Mouse (Mus musculus): ENCODE data around the gene Ikzf1. TPM values are rescaled to one million over a fixed set of nuclear protein-coding genes. Genes with fewer than 3 reads are reported as not detected.
A peak's percentile ranks its signal among the peaks of the same experiment; 100 is the strongest.

Gene Ikzf1
- polyA plus RNA-seq, 1 experiment from 2014 or later, result 2.0 TPM

- no peaks in the 10 kb centered on the region for H3K36me3 ChIP-seq
- DNase-seq (ENCODE audit: low spot score), result peak; percentile 86
- H3K27me3 ChIP-seq (ENCODE audit: insufficient read depth, poor library complexity, severe bottlenecking), result no peaks in the 10 kb centered on the region
- peak overlapping the region; percentile 88 for H3K27ac ChIP-seq
- peaks cover 51% of the 10 kb centered on the region for H3K4me1 ChIP-seq (replicated peaks)
- H3K9me3 ChIP-seq, result no peaks in the 10 kb centered on the region
- H3K4me3 ChIP-seq, result peak overlapping the region; percentile 28; the same call in 1 of the 2 replicates
- WGBS, result 22% methylated on average over 9 of the region's 9 CpGs
Measured at GRCm38 (mm10) chr11:11811906-11812480, 127.2 kb downstream of the Ikzf1 start.

DNA sequence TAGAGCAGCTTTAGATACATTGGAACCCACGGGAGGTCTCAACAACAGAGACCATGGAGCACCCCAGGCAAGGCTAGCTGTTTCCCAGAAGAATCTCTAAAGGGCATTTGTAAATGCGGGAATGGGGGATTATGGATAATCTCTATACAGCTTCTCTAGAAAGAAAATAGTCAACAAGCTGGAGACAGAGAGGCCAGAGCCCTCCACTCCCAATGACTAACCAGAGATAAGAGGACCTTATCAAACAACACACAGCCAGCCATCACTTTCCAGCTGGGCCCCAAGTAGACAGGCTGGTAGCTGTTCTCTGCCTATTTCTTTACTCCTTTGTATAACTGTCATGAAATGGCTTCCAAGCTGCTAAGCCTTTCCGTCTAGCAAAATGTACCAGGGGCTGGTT is 130.9 kb downstream of the Ikzf1 start:
- Histone ChIP-seq H3K36me3 (no peaks in the 10 kb centered on the region), H3K4me1 (replicated peaks) (peaks cover 24% of the 10 kb centered on the region), H3K27ac (peak overlapping the region; percentile 53), H3K4me3 (no peak overlapping the region), H3K27me3 (ENCODE audit: insufficient read depth, poor library complexity, severe bottlenecking) (no peaks in the 10 kb centered on the region), H3K9me3 (no peaks in the 10 kb centered on the region)
- 73% methylated on average over 3 of the region's 3 CpGs for WGBS
- DNase-seq (ENCODE audit: low spot score), result no peak

DNA sequence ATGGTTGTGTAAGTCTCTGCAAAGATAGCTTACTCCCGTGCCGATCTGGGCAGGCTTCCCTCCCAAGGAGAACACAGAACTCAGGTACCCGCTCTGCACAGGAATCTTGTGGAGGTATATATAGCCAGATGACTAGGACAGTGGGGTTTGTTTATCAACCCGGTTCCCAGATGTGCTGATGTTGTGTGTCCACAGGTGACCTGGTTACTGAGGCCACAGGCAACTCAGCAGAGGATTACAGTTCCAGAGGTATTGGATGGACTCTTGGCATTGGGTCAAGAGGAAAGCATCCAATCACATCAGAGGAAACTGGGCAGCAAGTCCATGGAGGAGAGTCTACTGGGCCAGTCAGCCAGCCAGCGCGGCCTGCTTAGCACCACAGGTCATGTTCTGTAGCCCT is 134.0 kb downstream of the Ikzf1 start:
- Histone ChIP-seq H3K36me3 (no peaks in the 10 kb centered on the region), H3K27me3 (ENCODE audit: insufficient read depth, poor library complexity, severe bottlenecking) (no peaks in the 10 kb centered on the region), H3K9me3 (no peaks in the 10 kb centered on the region), H3K4me3 (no peak overlapping the region), H3K4me1 (replicated peaks) (peaks cover 37% of the 10 kb centered on the region), H3K27ac (peak overlapping the region; percentile 45; the same call in 1 of the 2 replicates)
- WGBS, result 89% methylated on average over 6 of the region's 6 CpGs
- DNase-seq (ENCODE audit: low spot score), result no peak

DNA sequence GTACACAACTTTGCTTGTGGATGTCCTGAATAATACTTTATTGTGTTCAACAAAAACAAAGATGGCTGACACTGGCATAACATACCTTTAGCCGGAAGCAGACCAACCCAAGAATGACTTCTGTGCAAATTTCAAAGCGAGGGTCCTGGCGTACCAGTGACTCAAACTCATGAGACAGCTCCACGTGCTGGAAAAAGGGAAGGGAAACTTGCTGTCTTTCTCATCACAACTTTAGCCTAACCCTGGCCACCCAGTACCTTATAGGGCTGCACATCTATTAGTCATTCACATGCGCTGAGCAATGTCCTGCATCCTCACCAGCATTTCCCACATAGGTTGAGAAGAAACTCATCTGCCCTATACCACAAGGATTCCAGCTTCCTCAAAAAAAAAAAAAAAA is 134.4 kb downstream of the Ikzf1 start:
- Histone ChIP-seq H3K27me3 (ENCODE audit: insufficient read depth, poor library complexity, severe bottlenecking) (no peaks in the 10 kb centered on the region), H3K36me3 (no peaks in the 10 kb centered on the region), H3K4me3 (no peak overlapping the region), H3K9me3 (no peaks in the 10 kb centered on the region), H3K27ac (peak overlapping the region; percentile 45; the same call in 1 of the 2 replicates), H3K4me1 (replicated peaks) (peaks cover 41% of the 10 kb centered on the region)
- WGBS, result 93% methylated on average over 5 of the region's 5 CpGs
- no peak for DNase-seq (ENCODE audit: low spot score)

DNA sequence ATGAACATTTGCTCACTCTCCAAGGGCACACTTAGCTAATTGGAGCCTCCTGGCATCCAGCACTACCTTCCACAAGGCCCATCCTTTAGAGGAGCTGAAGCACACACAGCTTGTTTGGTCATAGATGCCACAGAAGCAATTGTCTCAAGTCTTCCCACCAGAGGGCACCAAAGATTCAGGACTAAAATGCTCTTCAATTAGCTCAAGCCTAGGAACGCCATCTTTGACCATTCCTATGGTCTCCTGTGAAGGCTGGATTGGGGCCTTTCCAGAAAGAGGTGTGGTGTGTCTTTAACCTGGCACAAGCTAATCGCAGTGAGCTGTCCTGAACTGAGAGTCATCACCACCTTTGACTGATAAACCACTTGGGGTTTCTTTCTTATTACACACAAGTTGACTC is 135.4 kb downstream of the Ikzf1 start:
- peak overlapping the region; percentile 94 for H3K27ac ChIP-seq
- H3K9me3 ChIP-seq, result no peaks in the 10 kb centered on the region
- peak; percentile 80 for DNase-seq (ENCODE audit: low spot score)
- H3K27me3 ChIP-seq (ENCODE audit: insufficient read depth, poor library complexity, severe bottlenecking), result no peaks in the 10 kb centered on the region
- no peak overlapping the region for H3K4me3 ChIP-seq
- WGBS, result 4% methylated on average over 2 of the region's 2 CpGs
- no peaks in the 10 kb centered on the region for H3K36me3 ChIP-seq
- peaks cover 47% of the 10 kb centered on the region for H3K4me1 ChIP-seq (replicated peaks)

DNA sequence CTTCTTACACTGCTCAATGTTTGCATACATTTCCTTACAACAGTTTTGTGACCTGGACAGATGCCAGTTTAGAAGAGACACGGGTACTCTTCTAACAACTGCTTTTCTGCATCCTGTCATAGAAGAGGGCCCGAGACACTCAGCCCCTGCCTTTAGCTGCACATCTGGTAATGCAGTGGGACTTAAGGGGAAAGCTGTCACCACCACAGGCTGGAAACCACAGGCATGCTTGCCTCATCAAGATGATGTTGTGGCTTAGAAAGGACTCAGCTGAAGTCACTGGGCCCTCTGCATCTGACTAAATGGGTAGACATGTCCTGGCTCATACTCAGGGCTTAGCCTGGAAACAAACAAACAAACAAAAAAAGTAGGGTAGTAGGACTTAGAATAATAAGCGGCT is 135.9 kb downstream of the Ikzf1 start:
- 67% methylated on average over 3 of the region's 3 CpGs for WGBS
- no peak for DNase-seq (ENCODE audit: low spot score)
- no peaks in the 10 kb centered on the region for H3K36me3 ChIP-seq
- H3K9me3 ChIP-seq, result no peaks in the 10 kb centered on the region
- H3K4me3 ChIP-seq, result no peak overlapping the region
- H3K27me3 ChIP-seq (ENCODE audit: insufficient read depth, poor library complexity, severe bottlenecking), result no peaks in the 10 kb centered on the region
- H3K27ac ChIP-seq, result peak overlapping the region; percentile 94
- H3K4me1 ChIP-seq (replicated peaks), result peaks cover 52% of the 10 kb centered on the region

DNA sequence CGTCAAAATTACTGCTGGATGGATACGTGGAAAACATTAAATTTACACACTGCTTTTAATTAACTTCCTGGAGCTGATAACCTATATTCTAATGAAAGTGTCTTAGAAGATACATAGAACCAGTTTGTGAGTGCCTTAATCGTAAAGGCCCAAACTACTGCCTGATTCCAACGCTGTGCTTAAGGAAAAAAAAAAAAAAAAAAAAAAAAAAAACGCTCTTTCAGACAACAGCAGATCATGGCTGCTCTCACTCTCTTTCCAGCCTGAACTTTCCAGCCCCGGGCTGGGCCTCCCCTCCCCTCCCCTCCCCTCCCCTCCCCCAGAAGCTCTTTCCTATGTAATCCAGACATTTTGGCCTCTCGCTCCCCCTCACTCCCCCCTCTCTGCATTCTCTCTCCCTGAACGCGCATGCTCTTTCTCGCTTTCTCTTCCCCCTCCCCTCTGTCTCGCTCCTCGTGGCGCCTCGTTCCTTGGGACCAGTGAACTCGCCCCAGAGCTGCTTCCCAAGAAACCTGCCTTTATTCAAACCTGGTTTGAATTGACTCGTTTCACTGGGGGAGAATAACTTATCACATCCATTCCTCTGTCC is 136.7 kb downstream of the Ikzf1 start:
- peaks cover 56% of the 10 kb centered on the region for H3K4me1 ChIP-seq (replicated peaks)
- DNase-seq (ENCODE audit: low spot score), result peak; percentile 93
- peak overlapping the region; percentile 94 for H3K27ac ChIP-seq
- H3K27me3 ChIP-seq (ENCODE audit: insufficient read depth, poor library complexity, severe bottlenecking), result no peaks in the 10 kb centered on the region
- no peaks in the 10 kb centered on the region for H3K36me3 ChIP-seq
- H3K4me3 ChIP-seq, result peak overlapping the region; percentile 22; the same call in 1 of the 2 replicates
- 6% methylated on average over 16 of the region's 16 CpGs for WGBS
- no peaks in the 10 kb centered on the region for H3K9me3 ChIP-seq

Other genes with a start within 250 kb of the Ikzf1 start
- 1.2 and 1.8 TPM in 2 replicates for gene Spata48, start 222.9 kb upstream of the Ikzf1 start, polyA plus RNA-seq (2016; fragmentation: Nextera tagmentation; extraction: Ambion mirVana)
- gene Zpbp, start 222.6 kb upstream of the Ikzf1 start, polyA plus RNA-seq (2016; fragmentation: Nextera tagmentation; extraction: Ambion mirVana), result 0.61 and 0.67 TPM in 2 replicates
- gene 4930512M02Rik, start 57.2 kb upstream of the Ikzf1 start, polyA plus RNA-seq (2016; fragmentation: Nextera tagmentation; extraction: Ambion mirVana), result not detected in 2 replicates
- 67.8 and 105 TPM in 2 replicates for gene Fignl1, start 124.0 kb downstream of the Ikzf1 start, polyA plus RNA-seq (2016; fragmentation: Nextera tagmentation; extraction: Ambion mirVana)
- 10.2 TPM in 2 replicates for gene Ddc, start 213.1 kb downstream of the Ikzf1 start, polyA plus RNA-seq (2016; fragmentation: Nextera tagmentation; extraction: Ambion mirVana)